Mouse (Mus musculus) heart, embryonic 13.5 days (tissue): ENCODE data around the gene Tmem45b. TPM values are rescaled to one million over a fixed set of nuclear protein-coding genes. Genes with fewer than 3 reads are reported as not detected.
"Not testable (repeated sequence)": the region's sequence is repeated elsewhere in the genome, so short reads cannot be mapped to it uniquely, and the experiment has no call there.

Source experiments
- ATAC-seq: fragments of 200-750 bp; cut with Nextera tagmentation; 2 replicates; pipeline ENCODE4 v1.8.0; 2017; ENCODE audit warnings: moderate TSS enrichment; ENCODE audit not compliant: insufficient number of reproducible peaks, low FRiP score, low TSS enrichment; ENCODE audit errors: extremely low read depth
- H3K27ac ChIP-seq: fragments of 300-500 bp; sonication (generic); replicated peaks from 2 replicates; pipeline ENCODE4 v1.5.1; 2015; ENCODE audit warnings: moderate library complexity, mild to moderate bottlenecking, inconsistent platforms
- H3K27me3 ChIP-seq: fragments of 300-500 bp; sonication (generic); replicated peaks from 2 replicates; pipeline ENCODE4 v1.6.1; 2015; ENCODE audit warnings: mild to moderate bottlenecking, inconsistent platforms
- H3K36me3 ChIP-seq: fragments of 300-500 bp; sonication (generic); 2 replicates; pipeline ENCODE4 v1.6.1; 2015; ENCODE audit warnings: mild to moderate bottlenecking, inconsistent platforms
- H3K4me1 ChIP-seq: fragments of 300-500 bp; sonication (generic); 2 replicates; pipeline ENCODE4 v1.6.1; 2015; ENCODE audit warnings: inconsistent platforms
- H3K4me2 ChIP-seq: fragments of 300-500 bp; sonication (generic); 2 replicates; pipeline ENCODE4 v1.6.1; 2015; ENCODE audit warnings: inconsistent platforms, mild to moderate bottlenecking, moderate library complexity
- H3K4me3 ChIP-seq: fragments of 300-500 bp; sonication (generic); 2 replicates; pipeline ENCODE4 v1.5.1; 2015; ENCODE audit warnings: moderate library complexity, mild to moderate bottlenecking, inconsistent platforms
- H3K9ac ChIP-seq: fragments of 300-500 bp; sonication (generic); 2 replicates; pipeline ENCODE4 v1.6.1; 2015; ENCODE audit warnings: inconsistent platforms, mild to moderate bottlenecking, moderate library complexity
- H3K9me3 ChIP-seq: fragments of 300-500 bp; sonication (generic); 2 replicates; pipeline ENCODE4 v1.6.1; 2016; ENCODE audit warnings: inconsistent platforms
- WGBS: fragments of 180-500 bp; shearing (Covaris S2); methylation state at CpG from one replicate; pipeline ENCODE4 v1.1.7; 2015; ENCODE audit warnings: mixed read lengths; 5-methylcytosine and 5-hydroxymethylcytosine counted together
- polyA plus RNA-seq: library from polyadenylated mRNA; unstranded; fragments of >200 nt; fragmentation: Nextera tagmentation; extraction: Ambion mirVana; gene quantifications from 2 replicates; pipeline ENCODE4 v1.2.1, GENCODE M21; 2015

The Tmem45b gene
- polyA plus RNA-seq, result not detected in 2 replicates

DNA sequence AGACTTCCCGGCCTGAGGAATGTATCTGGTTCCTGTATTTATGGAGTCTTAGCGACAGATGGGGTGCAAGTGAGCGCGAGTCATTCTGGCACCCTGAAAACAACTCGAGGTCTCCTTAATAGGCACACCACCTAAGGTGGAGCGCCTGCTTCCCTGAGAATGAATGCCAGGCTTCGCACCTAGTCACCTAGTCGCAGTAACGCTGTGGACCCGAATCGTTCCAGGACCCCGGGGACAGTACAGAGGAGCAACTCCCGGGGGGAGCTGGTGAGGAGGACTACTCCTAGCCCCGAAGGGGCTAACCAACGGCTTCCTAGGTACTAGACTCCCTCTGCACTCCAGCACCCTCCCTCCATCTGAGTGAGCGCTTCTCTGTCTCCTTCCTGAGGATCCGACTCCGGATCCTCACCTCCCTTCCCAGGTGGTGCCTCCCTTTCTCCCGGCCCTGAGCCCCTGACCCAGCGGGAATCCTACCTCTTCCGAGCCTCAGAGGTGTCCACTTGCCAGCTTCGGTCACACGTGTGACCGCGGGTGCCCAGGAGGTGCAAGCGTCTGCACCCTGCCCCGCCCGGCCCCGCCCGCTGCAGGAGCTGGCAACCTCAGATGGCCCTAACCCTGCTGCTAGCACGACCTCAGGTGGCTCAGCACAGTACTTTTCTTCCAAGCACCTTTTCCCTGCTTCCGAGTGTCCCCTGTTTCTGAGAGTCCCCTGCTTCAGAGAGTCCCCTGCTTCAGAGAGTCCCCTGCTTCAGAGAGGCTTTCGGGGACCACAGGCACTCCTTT, at the start of gene Tmem45b:
TSS of gene Tmem45b (minus strand) at position 771 of the 783 bp plus-strand sequence.
- WGBS, result 2% methylated on average over 33 of the region's 33 CpGs
- H3K4me2 ChIP-seq, result peak within 1 kb of the TSS; percentile 61
- ATAC-seq, result no peak
- H3K36me3 ChIP-seq, result no peaks in the 10 kb centered on the region
- peaks cover 58% of the 10 kb centered on the region for H3K27me3 ChIP-seq
- no peaks in the 10 kb centered on the region for H3K9me3 ChIP-seq
- peak within 1 kb of the TSS; percentile 27 for H3K4me3 ChIP-seq
- 0 out of 2 replicates have a peak within 1 kb of the TSS, but pooled peaks have one; percentile 11 for H3K9ac ChIP-seq
- H3K4me1 ChIP-seq, result peaks cover 13% of the 10 kb centered on the region
- no peak within 1 kb of the TSS for H3K27ac ChIP-seq

DNA sequence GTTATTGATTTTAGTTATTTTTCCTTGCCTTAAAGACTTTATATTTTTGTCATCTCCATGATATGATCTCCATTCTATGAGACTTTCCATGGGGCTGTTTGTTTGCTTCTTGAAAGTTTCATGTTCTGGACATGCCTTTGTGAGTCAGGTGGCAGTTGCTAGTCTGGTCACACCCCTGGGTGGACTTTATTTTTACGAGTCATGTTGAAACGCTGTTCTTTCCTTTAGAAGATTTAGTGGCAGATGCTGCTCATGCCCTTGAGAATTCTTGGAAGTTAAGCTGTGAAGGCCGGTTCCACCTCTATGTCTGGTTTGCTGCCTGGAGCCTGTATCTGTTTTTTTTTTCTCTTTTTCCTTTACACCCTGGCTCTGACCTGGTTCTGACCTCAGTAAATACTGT, 43.9 kb upstream of the Tmem45b start:
- no peaks in the 10 kb centered on the region for H3K9me3 ChIP-seq
- no peak overlapping the region for H3K27ac ChIP-seq
- H3K9ac ChIP-seq, result no peak overlapping the region
- 72% methylated on average over 3 of the region's 3 CpGs for WGBS
- H3K27me3 ChIP-seq, result no peaks in the 10 kb centered on the region
- 0 out of 2 replicates have a peak, but pooled peaks cover 4% of the 10 kb centered on the region for H3K4me1 ChIP-seq
- no peak for ATAC-seq
- H3K4me2 ChIP-seq, result no peak overlapping the region
- no peaks in the 10 kb centered on the region for H3K36me3 ChIP-seq
- no peak overlapping the region for H3K4me3 ChIP-seq

DNA sequence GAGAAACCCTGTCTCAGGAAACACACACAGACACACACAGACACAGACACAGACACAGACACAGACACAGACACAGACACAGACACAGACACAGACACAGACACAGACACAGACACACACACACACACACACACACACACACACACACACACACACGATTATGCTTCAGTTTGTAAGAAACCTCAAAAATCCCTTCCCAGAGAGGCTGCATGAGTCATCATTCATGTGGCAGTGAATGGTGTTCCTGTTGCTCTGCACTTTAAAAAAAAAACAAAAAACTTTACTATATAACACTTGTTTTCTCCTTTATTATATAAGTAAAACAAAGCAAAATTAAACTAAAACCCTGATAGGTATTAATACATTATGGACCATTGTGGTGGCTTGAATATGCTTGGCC, 37.0 kb upstream of the Tmem45b start:
- H3K9ac ChIP-seq, H3K36me3 ChIP-seq, ATAC-seq, H3K4me1 ChIP-seq, H3K4me2 ChIP-seq, H3K4me3 ChIP-seq, H3K9me3 ChIP-seq, H3K27ac ChIP-seq, H3K27me3 ChIP-seq: not testable (repeated sequence)
- 74% methylated on average over 1 of the region's 1 CpGs for WGBS

DNA sequence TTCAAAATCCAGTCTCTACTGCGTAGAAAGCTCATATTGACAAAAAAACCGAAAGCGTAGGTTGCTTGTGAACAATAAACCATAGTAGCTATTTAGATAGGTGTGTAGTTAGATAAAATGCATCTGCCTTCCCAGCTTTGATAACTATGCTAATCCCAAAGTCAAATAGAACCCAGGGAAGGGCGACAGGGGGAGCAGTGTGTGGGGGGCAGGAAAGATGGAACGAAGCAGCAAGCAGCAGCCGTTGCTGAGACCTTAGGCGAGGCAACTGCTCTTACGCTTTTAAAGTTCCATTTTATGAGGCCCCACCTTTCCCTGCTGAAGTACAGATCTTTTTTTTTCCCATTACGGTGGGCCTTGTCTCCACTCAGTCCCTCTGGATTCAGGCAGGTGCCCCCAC, 1.1 kb downstream of the Tmem45b start:
- 38% methylated on average over 9 of the region's 9 CpGs for WGBS
- Histone ChIP-seq H3K27me3 (peaks cover 58% of the 10 kb centered on the region), H3K4me2 (peak overlapping the region; percentile 61), H3K36me3 (no peaks in the 10 kb centered on the region), H3K9me3 (no peaks in the 10 kb centered on the region), H3K9ac (no peak overlapping the region), H3K4me1 (peaks cover 13% of the 10 kb centered on the region), H3K27ac (no peak overlapping the region), H3K4me3 (peak overlapping the region; percentile 27)
- ATAC-seq, result no peak

DNA sequence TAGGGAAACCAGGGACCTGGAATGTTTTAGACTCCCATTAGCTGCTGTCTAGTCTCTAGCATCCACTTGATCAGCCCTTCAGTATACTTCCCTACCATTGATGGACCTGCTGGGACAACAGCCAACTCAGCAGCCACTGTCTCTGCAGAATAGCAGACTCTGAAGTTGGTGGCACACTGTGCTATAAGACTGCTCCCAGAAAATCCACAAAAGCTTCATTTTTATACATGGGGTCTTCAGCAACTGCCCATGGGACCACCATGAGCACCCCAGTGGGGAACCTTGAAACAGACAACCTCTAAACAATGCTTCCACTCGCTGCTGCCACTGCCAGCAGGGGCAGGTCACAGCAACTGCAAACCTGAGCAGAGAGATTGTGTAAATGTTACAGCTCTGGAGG, 9.9 kb downstream of the Tmem45b start:
- no peaks in the 10 kb centered on the region for H3K36me3 ChIP-seq
- WGBS, result 48% methylated on average over 1 of the region's 1 CpGs
- no peak overlapping the region for H3K4me2 ChIP-seq
- H3K27me3 ChIP-seq, result no peaks in the 10 kb centered on the region
- no peaks in the 10 kb centered on the region for H3K9me3 ChIP-seq
- no peak for ATAC-seq
- no peak overlapping the region for H3K9ac ChIP-seq
- no peaks in the 10 kb centered on the region for H3K4me1 ChIP-seq
- no peak overlapping the region for H3K27ac ChIP-seq
- no peak overlapping the region for H3K4me3 ChIP-seq

DNA sequence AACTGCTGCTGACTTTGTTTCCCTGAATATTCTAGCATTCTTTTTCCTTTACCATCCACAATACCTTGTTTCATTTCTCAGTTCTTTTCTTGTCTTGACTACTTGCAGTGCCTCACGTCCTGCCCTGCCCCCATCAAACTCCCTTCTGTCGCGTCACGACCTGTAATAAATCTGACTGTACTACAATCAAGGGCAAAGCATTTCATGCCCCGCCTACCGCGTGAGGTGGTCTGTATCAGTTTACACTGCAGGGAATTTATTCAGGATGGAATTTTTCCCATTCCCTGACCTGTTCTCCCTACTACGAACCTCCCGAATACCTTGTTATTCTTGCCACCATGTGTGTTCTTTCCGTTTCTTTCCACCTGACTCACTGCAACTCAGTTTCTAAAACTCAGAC, 12.1 kb downstream of the Tmem45b start:
- WGBS, result 67% methylated on average over 10 of the region's 10 CpGs
- H3K9ac ChIP-seq, result no peak overlapping the region

DNA sequence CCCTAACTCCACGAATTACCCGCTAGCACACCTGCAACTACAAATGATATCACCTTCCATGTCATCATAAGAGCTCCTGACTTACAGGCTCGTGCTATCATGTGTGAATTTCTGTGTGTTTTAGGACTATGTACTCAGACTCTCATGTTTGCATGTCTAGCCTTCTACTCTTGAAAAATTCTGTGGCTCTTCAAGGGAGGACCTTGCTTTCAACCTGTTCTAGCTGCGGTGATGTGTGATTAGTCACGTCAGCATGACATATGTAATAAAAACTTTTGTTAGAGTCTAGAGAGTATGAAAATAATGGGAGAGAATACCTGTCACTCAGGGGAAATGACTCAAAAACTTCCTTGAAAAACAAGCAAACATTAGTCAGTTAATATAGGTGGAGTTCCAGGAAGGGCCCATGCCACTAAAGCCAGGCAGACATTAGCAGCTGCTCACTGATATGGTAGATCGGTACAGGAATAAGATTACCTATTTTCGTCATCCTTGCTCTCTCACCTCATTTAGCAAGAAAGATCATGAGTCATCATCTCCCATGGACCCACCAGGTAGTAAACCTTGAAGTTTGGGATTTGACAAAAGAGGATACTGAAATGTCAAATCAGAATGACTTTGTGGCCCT, 15.0 kb downstream of the Tmem45b start:
- H3K4me1 ChIP-seq, result no peaks in the 10 kb centered on the region
- WGBS, result 74% methylated on average over 7 of the region's 7 CpGs
- H3K27ac ChIP-seq, result no peak overlapping the region
- no peak overlapping the region for H3K9ac ChIP-seq
- H3K36me3 ChIP-seq, result no peaks in the 10 kb centered on the region
- no peak overlapping the region for H3K4me2 ChIP-seq
- no peak for ATAC-seq
- H3K4me3 ChIP-seq, result no peak overlapping the region
- H3K9me3 ChIP-seq, result no peaks in the 10 kb centered on the region
- H3K27me3 ChIP-seq, result no peaks in the 10 kb centered on the region

More for the DNA sequence above, 12.1 kb downstream of the Tmem45b start:
- H3K4me3 ChIP-seq, result no peak overlapping the region
- H3K27me3 ChIP-seq, result no peaks in the 10 kb centered on the region
- H3K4me2 ChIP-seq, result no peak overlapping the region
- no peak overlapping the region for H3K27ac ChIP-seq
- H3K4me1 ChIP-seq, result no peaks in the 10 kb centered on the region
- no peak for ATAC-seq
- no peaks in the 10 kb centered on the region for H3K36me3 ChIP-seq
- H3K9me3 ChIP-seq, result no peaks in the 10 kb centered on the region

DNA sequence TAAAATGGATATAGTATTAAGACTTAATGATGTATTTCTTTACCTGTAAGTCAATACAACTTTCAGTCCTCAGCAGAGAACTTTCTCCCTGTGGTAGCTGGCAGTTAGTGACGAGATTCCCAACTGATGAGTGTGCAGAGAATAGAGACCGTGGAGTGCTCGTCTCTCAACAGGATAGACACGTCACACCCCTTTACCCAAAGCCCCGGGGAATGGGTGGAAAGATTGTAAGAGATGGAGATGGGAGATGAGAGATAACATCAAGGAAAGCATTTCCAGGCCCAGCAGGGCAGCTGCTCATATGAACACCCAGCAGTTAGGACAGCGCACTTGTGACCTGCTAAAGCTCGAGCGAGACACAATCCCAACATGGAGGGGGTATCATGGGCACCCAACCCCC, 20.0 kb downstream of the Tmem45b start:
- Histone ChIP-seq H3K4me3 (no peak overlapping the region), H3K4me2 (no peak overlapping the region), H3K27ac (no peak overlapping the region), H3K9me3 (no peaks in the 10 kb centered on the region), H3K27me3 (no peaks in the 10 kb centered on the region), H3K9ac (no peak overlapping the region), H3K36me3 (no peaks in the 10 kb centered on the region), H3K4me1 (no peaks in the 10 kb centered on the region)
- WGBS, result 55% methylated on average over 8 of the region's 8 CpGs
- ATAC-seq, result no peak

DNA sequence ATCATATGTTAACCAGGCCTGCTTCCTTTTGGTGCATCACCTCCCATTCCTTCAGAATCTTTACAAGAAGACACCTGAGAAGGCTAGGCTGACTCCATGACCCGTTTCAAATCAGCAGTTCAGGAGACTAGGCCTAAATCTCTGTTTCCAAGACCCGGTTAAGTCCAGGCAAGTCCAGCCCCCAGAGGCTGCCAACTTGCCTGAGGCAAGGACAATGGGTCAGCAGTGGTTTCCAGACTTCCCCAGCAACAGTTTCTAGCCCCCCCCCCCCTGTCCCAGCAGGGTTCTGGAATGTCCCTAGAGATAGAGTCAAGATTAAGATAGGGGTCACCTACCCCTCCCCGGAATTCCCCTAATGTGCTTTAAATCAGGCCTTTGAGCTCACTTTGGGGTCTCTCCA, 22.8 kb downstream of the Tmem45b start:
- H3K9me3 ChIP-seq, result no peaks in the 10 kb centered on the region
- no peaks in the 10 kb centered on the region for H3K4me1 ChIP-seq
- H3K4me3 ChIP-seq, result no peak overlapping the region
- H3K27ac ChIP-seq, result no peak overlapping the region
- no peak overlapping the region for H3K9ac ChIP-seq
- no peak overlapping the region for H3K4me2 ChIP-seq
- WGBS, result 77% methylated on average over 3 of the region's 3 CpGs
- H3K27me3 ChIP-seq, result no peaks in the 10 kb centered on the region
- H3K36me3 ChIP-seq, result no peaks in the 10 kb centered on the region
- ATAC-seq, result no peak

DNA sequence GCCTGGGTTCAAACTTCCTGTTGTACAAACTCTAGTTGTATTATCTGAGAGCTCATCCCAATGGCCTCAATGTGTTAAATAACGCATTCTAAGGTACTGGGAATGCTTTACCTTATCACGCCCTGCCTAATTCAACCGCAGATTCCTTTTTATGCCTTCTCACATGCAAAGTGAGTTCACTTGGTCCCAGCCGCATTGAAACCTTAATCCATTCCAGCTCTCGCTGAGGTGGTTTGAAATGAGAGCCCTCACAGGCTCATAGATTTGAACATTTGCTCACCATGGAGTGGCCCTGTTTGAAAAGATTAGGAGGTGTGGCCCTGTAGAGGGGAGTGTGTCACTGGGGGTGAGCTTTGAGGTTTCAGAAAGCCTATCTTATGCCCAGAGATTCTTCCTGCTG, 23.9 kb downstream of the Tmem45b start:
- H3K36me3 ChIP-seq, result no peaks in the 10 kb centered on the region
- no peak overlapping the region for H3K4me2 ChIP-seq
- H3K4me3 ChIP-seq, result no peak overlapping the region
- no peaks in the 10 kb centered on the region for H3K27me3 ChIP-seq
- no peaks in the 10 kb centered on the region for H3K9me3 ChIP-seq
- H3K4me1 ChIP-seq, result no peaks in the 10 kb centered on the region
- no peak for ATAC-seq
- 86% methylated on average over 5 of the region's 5 CpGs for WGBS
- no peak overlapping the region for H3K27ac ChIP-seq
- H3K9ac ChIP-seq, result no peak overlapping the region

DNA sequence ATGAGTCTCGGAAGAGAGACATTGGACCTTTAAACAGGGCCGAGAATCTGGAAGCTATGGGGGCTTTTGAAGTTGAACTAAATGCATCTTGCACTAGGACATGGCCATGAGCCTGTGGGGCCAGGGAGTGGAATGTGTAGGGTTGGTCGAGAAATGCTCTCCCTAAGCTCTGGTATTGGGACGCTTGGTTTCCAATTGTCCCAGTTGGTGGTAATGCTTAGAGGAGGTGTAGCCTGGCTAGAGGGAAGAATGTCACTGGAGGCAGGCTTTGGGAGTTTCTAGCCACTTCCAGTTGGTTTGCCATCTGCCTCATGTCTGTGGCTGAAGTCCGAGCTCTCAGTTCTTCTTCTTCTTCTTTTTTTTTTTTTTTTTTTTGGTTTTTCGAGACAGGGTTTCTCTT, 24.9 kb downstream of the Tmem45b start:
- WGBS, result 71% methylated on average over 6 of the region's 6 CpGs
- Histone ChIP-seq H3K27ac (no peak overlapping the region), H3K4me1 (no peaks in the 10 kb centered on the region), H3K4me3 (no peak overlapping the region), H3K4me2 (no peak overlapping the region), H3K9ac (no peak overlapping the region), H3K36me3 (no peaks in the 10 kb centered on the region), H3K27me3 (no peaks in the 10 kb centered on the region), H3K9me3 (no peaks in the 10 kb centered on the region)
- no peak for ATAC-seq

DNA sequence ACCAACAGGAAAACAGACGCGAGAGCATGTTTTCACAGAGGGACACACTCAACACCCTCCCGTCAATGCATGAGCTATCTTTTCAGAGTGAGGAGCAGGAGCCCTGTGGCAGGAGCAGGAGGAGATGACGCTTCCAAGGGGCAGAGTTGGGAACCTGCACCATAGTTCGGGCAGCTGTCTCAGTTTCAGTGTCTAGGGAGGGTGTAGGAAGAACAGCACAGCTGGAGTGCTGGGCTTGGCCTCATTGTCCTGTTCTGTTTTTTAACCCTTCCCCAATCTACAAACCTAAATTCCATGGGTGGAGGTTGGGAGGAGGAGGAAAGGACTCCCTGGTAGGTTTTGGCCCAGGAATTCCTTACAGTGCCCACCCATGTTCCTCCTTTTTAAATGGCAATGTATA, 25.4 kb downstream of the Tmem45b start:
- 36% methylated on average over 5 of the region's 5 CpGs for WGBS
- no peak overlapping the region for H3K27ac ChIP-seq
- ATAC-seq, result no peak
- H3K4me2 ChIP-seq, result no peak overlapping the region
- H3K4me1 ChIP-seq, result no peaks in the 10 kb centered on the region
- no peak overlapping the region for H3K9ac ChIP-seq
- no peak overlapping the region for H3K4me3 ChIP-seq
- no peaks in the 10 kb centered on the region for H3K27me3 ChIP-seq
- no peaks in the 10 kb centered on the region for H3K9me3 ChIP-seq
- H3K36me3 ChIP-seq, result no peaks in the 10 kb centered on the region
